In genomic region chr16:5263156-5263555, GRCm38 (mm10) we compare ENCODE assay signal across 19 mouse cellular contexts. TPM values are rescaled to one million over a fixed set of nuclear protein-coding genes. Genes with fewer than 3 reads are reported as not detected.
A peak's percentile ranks its signal among the peaks of the same experiment; 100 is the strongest.
DNase-seq lines count a peak whose midpoint lies in the region; ATAC-seq lines count a peak whose summit lies in the region.
"Had no signal": no experiment of that assay in that cellular context is flagged by ENCODE, and none has a peak within 500 bp of the region (broad histone marks: within the 10 kb centered on the region; RNA-seq: fewer than 3 reads in every experiment).

No protein-coding gene starts in this region.

- peak; percentile 17 for DNase-seq in hindbrain, embryonic 11.5 days (ENCODE audit: low spot score)
- DNase-seq in NIH3T3 (ENCODE audit: low read depth), result peak; percentile 64
- peak; percentile 28 for DNase-seq in embryo, embryonic 9.5 days (ENCODE audit: extremely low spot score)
- DNase-seq in gastrocnemius, postnatal 4 days (ENCODE audit: low spot score in 2 of 2), result no peak
- DNase-seq in frontal cortex, postnatal 14 days (ENCODE audit: low spot score in 2 of 2), result no peak
- no peak for DNase-seq in layer of hippocampus, postnatal 14 days (ENCODE audit: low spot score in 2 of 2)
- DNase-seq: cerebellum, adult 11 months; cerebellum, postnatal 36 days; kidney, postnatal 14 days; lung, postnatal 4 days; retina, postnatal 1 day had no signal

- H3K4me1 ChIP-seq in hindbrain, embryonic 11.5 days (replicated peaks; ENCODE audit: control insufficient read depth, insufficient read depth, low read length), result no peaks in the 10 kb centered on the region
- no peaks in the 10 kb centered on the region for H3K4me1 ChIP-seq in hindbrain, embryonic 16.5 days (ENCODE audit: control insufficient read depth, insufficient read depth, low read depth, low read length)
- H3K4me1 ChIP-seq in limb, embryonic 12.5 days (replicated peaks), result peaks cover 6% of the 10 kb centered on the region; the same call in 1 of the 2 replicates
- H3K4me1 ChIP-seq: midbrain, embryonic 13.5 days; stomach, embryonic 15.5 days had no signal

- H3K36me3 ChIP-seq in hindbrain, embryonic 11.5 days (ENCODE audit: control insufficient read depth, insufficient read depth, low read length), result no peaks in the 10 kb centered on the region
- H3K36me3 ChIP-seq in hindbrain, embryonic 16.5 days (ENCODE audit: control insufficient read depth, insufficient read depth, low read length), result no peaks in the 10 kb centered on the region
- H3K36me3 ChIP-seq in limb, embryonic 12.5 days, result no peaks in the 10 kb centered on the region
- H3K36me3 ChIP-seq: G1E; midbrain, embryonic 13.5 days; stomach, embryonic 15.5 days had no signal

- H3K4me2 ChIP-seq in hindbrain, embryonic 11.5 days (replicated peaks; ENCODE audit: low read depth, low read length), result no peak overlapping the region
- no peak overlapping the region for H3K4me2 ChIP-seq in hindbrain, embryonic 16.5 days (ENCODE audit: low read length)
- H3K4me2 ChIP-seq in limb, embryonic 12.5 days, result no peak overlapping the region
- H3K4me2 ChIP-seq: midbrain, embryonic 13.5 days; stomach, embryonic 15.5 days had no signal

- H3K27me3 ChIP-seq in hindbrain, embryonic 11.5 days (ENCODE audit: control insufficient read depth, insufficient read depth, low read length), result no peaks in the 10 kb centered on the region
- no peaks in the 10 kb centered on the region for H3K27me3 ChIP-seq in hindbrain, embryonic 16.5 days (replicated peaks; ENCODE audit: control insufficient read depth, insufficient read depth, low read length)
- H3K27me3 ChIP-seq in limb, embryonic 12.5 days, result no peaks in the 10 kb centered on the region
- H3K27me3 ChIP-seq: midbrain, embryonic 13.5 days; stomach, embryonic 15.5 days had no signal

- no peak overlapping the region for H3K4me3 ChIP-seq in hindbrain, embryonic 11.5 days (ENCODE audit: low read depth, low read length)
- no peak overlapping the region for H3K4me3 ChIP-seq in hindbrain, embryonic 16.5 days (ENCODE audit: low read length)
- no peak overlapping the region for H3K4me3 ChIP-seq in limb, embryonic 12.5 days (replicated peaks)
- H3K4me3 ChIP-seq: midbrain, embryonic 13.5 days; myocyte; stomach, embryonic 15.5 days had no signal

- H3K27ac ChIP-seq in hindbrain, embryonic 11.5 days (ENCODE audit: low read depth, low read length), result no peak overlapping the region
- no peak overlapping the region for H3K27ac ChIP-seq in hindbrain, embryonic 16.5 days (ENCODE audit: low read depth, low read length)
- H3K27ac ChIP-seq in limb, embryonic 12.5 days, result no peak overlapping the region
- H3K27ac ChIP-seq: midbrain, embryonic 13.5 days; stomach, embryonic 15.5 days had no signal

- WGBS in hindbrain, embryonic 11.5 days, result 70% methylated on average over 8 of the region's 8 CpGs
- 73% methylated on average over 8 of the region's 8 CpGs for WGBS in hindbrain, embryonic 16.5 days
- 48% methylated on average over 8 of the region's 8 CpGs for WGBS in limb, embryonic 12.5 days

- ATAC-seq in hindbrain, embryonic 11.5 days (ENCODE audit: low FRiP score), result no peak
- no peak for ATAC-seq in hindbrain, embryonic 16.5 days
- ATAC-seq in limb, embryonic 12.5 days (ENCODE audit: insufficient number of reproducible peaks, insufficient read depth, low FRiP score, low TSS enrichment, low read depth), result peak; percentile 64; the same call in 1 of the 2 replicates
- ATAC-seq: activated CD4-positive, CD25-positive, alpha-beta regulatory T cell, adult 4 months; midbrain, embryonic 13.5 days had no signal

- H3K9me3 ChIP-seq in hindbrain, embryonic 11.5 days (ENCODE audit: control insufficient read depth, low read length), result no peaks in the 10 kb centered on the region
- no peaks in the 10 kb centered on the region; the same call in 1 of the 2 replicates for H3K9me3 ChIP-seq in hindbrain, embryonic 16.5 days (ENCODE audit: control insufficient read depth, low read length)
- H3K9me3 ChIP-seq in limb, embryonic 12.5 days, result peaks cover 9% of the 10 kb centered on the region; the same call in 1 of the 2 replicates
- H3K9me3 ChIP-seq: G1E; stomach, embryonic 15.5 days had no signal

- no peak overlapping the region for H3K9ac ChIP-seq in hindbrain, embryonic 11.5 days (ENCODE audit: low read depth, low read length)
- H3K9ac ChIP-seq in hindbrain, embryonic 16.5 days (ENCODE audit: low read depth, low read length), result no peak overlapping the region
- no peak overlapping the region for H3K9ac ChIP-seq in limb, embryonic 12.5 days (replicated peaks)
- H3K9ac ChIP-seq: midbrain, embryonic 13.5 days; stomach, embryonic 15.5 days had no signal

RNA-seq across cellular contexts. Expression of gene Eef2kmt, which starts 7.4 kb away (rescaled TPM):
- 13.0 and 14.5 TPM in 2 replicates for polyA plus RNA-seq in hindbrain, embryonic 11.5 days (2014; fragmentation: Nextera tagmentation; extraction: Ambion mirVana)
- polyA plus RNA-seq in hindbrain, embryonic 16.5 days (2015; fragmentation: Nextera tagmentation; extraction: Ambion mirVana), result 9.4 and 9.5 TPM in 2 replicates
- polyA plus RNA-seq in limb, embryonic 12.5 days (2016; fragmentation: Nextera tagmentation; extraction: Ambion mirVana), result 14.3 and 16.8 TPM in 2 replicates
- total RNA-seq in gastrocnemius, postnatal 4 days (2021), result 10 to 100 TPM; 17.1 to 18.1 TPM
- total RNA-seq in layer of hippocampus, postnatal 14 days (2021), result 1 to 10 TPM; 3.6 to 4.0 TPM

RNA-seq across cellular contexts. Expression of gene Alg1, which starts 29.7 kb away (rescaled TPM):
- 25.5 and 28.1 TPM in 2 replicates for polyA plus RNA-seq in hindbrain, embryonic 11.5 days (2014; fragmentation: Nextera tagmentation; extraction: Ambion mirVana)
- 42.9 and 45.9 TPM in 2 replicates for polyA plus RNA-seq in hindbrain, embryonic 16.5 days (2015; fragmentation: Nextera tagmentation; extraction: Ambion mirVana)
- polyA plus RNA-seq in limb, embryonic 12.5 days (2016; fragmentation: Nextera tagmentation; extraction: Ambion mirVana), result 27.8 and 28.2 TPM in 2 replicates
- total RNA-seq in gastrocnemius, postnatal 4 days (2021), result 10 to 100 TPM; 17.0 to 17.6 TPM
- 10 to 100 TPM; 25.6 to 30.7 TPM for total RNA-seq in layer of hippocampus, postnatal 14 days (2021)

RNA-seq across cellular contexts. Expression of gene AU021092, which starts 41.1 kb away (rescaled TPM):
- polyA plus RNA-seq in hindbrain, embryonic 11.5 days (2014; fragmentation: Nextera tagmentation; extraction: Ambion mirVana), result 5.3 and 7.0 TPM in 2 replicates
- polyA plus RNA-seq in hindbrain, embryonic 16.5 days (2015; fragmentation: Nextera tagmentation; extraction: Ambion mirVana), result 15.7 and 16.6 TPM in 2 replicates
- 1.2 and 1.4 TPM in 2 replicates for polyA plus RNA-seq in limb, embryonic 12.5 days (2016; fragmentation: Nextera tagmentation; extraction: Ambion mirVana)
- 1 to 10 TPM; 8.1 to 8.2 TPM for total RNA-seq in gastrocnemius, postnatal 4 days (2021)
- total RNA-seq in layer of hippocampus, postnatal 14 days (2021), result 1 to 10 TPM; 9.6 to 9.8 TPM
- total RNA-seq: G1E; neutrophil, adult 5-6 weeks had no signal
- polyA plus RNA-seq: activated CD4-positive, CD25-positive, alpha-beta regulatory T cell, adult 4 months; G1E had no signal

RNA-seq across cellular contexts. Expression of gene Nagpa, which starts 59.3 kb away (rescaled TPM):
- 9.8 and 10.4 TPM in 2 replicates for polyA plus RNA-seq in hindbrain, embryonic 11.5 days (2014; fragmentation: Nextera tagmentation; extraction: Ambion mirVana)
- polyA plus RNA-seq in hindbrain, embryonic 16.5 days (2015; fragmentation: Nextera tagmentation; extraction: Ambion mirVana), result 11.9 and 14.9 TPM in 2 replicates
- 14.5 and 14.7 TPM in 2 replicates for polyA plus RNA-seq in limb, embryonic 12.5 days (2016; fragmentation: Nextera tagmentation; extraction: Ambion mirVana)
- 10 to 100 TPM in 1 of 2 experiments, 1 to 10 TPM in 1; 7.6 to 10.5 TPM for total RNA-seq in gastrocnemius, postnatal 4 days (2021)
- total RNA-seq in layer of hippocampus, postnatal 14 days (2021), result 1 to 10 TPM; 8.8 to 9.4 TPM

Comparison
In these comparisons a context has a peak if more than half of its experiments do, and no peak if none do; other contexts are left out.
1. DNase-seq: peak in hindbrain, embryonic 11.5 days (single experiment), NIH3T3 (single experiment) and embryo, embryonic 9.5 days (single experiment); none in gastrocnemius, postnatal 4 days (0 of 2), frontal cortex, postnatal 14 days (0 of 2) and layer of hippocampus, postnatal 14 days (0 of 2).